Mouse (Mus musculus) left cerebral cortex, postnatal 36 days (tissue): Measurements from ENCODE around the gene Ctcfl. TPM values are rescaled to one million over a fixed set of nuclear protein-coding genes. Genes with fewer than 3 reads are reported as not detected.

ENCODE experiments used
- DNase-seq, 2 experiments: peaks; one replicate each; pipeline ENCODE4 v3.0.0; 2021 to 2022; ENCODE audit warnings: low spot score in 2 of 2, mixed read lengths in 1 of 2
- intact Hi-C: fragments of 180-260 bp; cut with DNase I; formaldehyde crosslinking; loops from one replicate; pipeline ENCODE4 v1.15.1; 2025
- total RNA-seq, 2 experiments: library from RNA; stranded (reverse); gene quantifications; 2 replicates each; pipeline ENCODE4 v1.2.3; 2021

Ctcfl gene
- total RNA-seq, 2 experiments from 2014 or later = 0.11 TPM; not detected in 1

DNA sequence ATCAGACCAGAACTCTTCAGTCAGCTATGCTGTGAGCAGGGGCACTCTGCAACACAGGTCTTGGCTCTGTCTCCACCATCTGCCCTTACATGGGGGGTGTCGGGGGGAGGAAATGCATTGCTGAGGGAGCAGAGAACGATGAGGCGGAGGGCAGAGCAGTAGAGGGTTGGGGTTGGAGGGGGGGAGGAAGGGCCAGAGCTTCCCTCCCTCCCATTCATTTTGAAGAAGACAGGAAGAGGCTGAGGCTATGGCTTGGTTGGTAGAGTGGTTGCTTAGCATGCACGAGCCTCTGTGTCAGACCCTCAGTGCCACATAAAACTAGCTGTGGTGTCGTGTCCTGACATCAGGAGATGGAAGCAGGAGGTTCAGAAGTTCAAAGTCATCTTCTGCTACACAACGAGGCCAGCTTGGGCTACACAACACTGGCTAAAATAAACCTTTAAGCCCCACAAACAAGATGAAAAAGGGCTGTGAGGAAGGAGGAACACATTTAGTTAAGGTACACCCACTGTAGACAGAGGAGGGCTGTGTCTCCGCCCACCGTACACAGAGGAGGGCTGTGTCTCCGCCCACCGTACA lies 62.9 kb downstream of the Ctcfl start:
- no peak for DNase-seq
- intact Hi-C loops = no loop called here

DNA sequence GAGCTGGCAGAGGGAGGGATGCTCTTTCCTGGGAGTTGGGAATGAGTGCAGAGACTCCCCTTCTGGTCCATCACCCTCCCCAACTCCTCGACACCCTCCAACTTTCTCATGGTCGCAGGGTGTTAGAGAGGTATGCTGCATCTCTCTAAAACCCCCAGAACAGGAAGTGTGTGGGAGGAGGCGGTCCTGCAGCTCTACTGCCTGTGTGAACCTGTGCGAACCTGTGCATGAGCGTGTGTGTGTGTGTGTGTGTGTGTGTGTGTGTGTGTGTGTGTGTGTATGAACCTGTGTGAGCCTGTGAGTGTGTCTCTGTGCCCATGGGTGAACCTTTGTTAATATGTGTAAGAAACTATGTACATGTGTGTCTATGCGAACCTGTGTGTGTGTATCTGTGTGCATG lies 65.5 kb downstream of the Ctcfl start:
- no peak for DNase-seq
- intact Hi-C loops = no loop called here

DNA sequence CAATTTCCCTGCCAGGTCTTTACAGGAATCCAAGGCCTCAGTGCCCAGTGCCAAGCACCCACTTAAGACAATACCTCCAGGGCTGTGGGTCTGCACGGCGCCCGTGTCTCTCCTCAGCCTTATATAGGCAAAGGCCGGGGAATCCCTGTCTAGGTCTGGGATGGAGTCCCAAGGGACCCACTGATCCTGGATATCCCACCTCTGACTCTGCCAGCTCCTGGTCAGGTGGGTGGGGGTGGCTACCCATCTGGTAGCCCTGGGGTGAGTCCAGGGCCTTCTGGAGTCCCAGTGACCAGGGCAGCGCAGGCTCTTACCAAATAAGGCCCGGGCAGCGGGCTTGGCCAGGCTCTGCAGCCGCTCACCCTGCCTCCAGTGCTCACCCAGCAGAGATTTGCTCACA lies 66.4 kb downstream of the Ctcfl start:
- intact Hi-C loops = no loop called here
- DNase-seq = no peak

DNA sequence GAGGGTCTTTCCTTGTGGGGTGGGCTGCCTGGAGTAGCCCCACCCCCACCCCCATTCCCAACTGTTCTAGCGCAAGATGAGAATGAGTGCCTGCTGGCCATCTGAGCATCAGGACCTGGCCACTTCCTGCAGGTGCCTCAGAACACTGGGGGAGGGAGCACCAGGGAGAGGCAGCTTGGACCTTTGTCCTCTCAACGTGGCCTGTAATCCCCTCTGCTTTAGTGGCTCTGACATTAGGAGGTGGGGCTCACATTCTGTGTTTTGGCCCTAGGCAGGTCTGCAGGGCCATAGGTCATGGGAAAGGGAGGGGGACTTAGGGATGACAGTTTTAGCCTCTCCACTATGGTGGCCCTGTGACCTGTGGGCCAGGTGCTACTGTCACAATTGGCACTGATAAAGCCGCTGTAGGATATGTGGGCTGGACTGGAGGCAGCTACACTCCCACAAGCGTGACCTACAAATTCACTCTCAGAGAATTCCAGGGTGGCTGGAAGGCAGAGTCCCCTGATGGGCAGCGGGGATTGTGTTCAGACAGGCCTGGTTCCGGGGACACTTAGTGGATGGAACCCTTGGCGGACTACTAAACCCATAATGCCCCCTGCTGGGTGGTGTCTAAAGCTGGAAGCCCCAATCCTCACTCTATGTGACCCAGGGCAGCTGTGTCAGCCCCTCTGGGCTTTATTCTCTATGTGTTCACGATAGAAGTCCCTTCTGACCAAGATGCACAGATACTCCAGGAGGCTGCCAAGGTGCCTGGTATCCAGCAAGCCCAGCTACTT lies 68.5 kb downstream of the Ctcfl start:
- DNase-seq = no peak
- intact Hi-C loops = no loop called here

DNA sequence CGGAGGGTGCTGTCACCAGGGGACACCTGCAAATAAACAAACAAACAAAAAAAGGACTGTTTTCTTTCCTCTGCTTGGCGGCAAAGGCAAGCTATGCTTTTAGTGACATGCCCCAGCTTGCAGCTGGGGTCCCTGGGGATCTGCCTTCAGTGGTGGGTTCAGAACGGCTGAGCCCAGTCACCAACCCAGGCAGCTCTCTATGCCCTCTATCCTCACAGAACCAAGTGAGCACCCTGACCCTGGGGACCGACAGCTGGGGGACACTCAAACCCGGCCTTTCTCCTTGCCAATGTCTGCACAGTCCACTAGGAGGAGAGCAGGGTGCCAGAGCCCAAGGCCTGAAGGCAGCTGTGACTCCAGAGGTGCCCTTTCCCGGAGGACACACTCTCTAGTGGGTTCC lies 69.5 kb downstream of the Ctcfl start:
- DNase-seq = no peak
- intact Hi-C loops = no loop called here

DNA sequence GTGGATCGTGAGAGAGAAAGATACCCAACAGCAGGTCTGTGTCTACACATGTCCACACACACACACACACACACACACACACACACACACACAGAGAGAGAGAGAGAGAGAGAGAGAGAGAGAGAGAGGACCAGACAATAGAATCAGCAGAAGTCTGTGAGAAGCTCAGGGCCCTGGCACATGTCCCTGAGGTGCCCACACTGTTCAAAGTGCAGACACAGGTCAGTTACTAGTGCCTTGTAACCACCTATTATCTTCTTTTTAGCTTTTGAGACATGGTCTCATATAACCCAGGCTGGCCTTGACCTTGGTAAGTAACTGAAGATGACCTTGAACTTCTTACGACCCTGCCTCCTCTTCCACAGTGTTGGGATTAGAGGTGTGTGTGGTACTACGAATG lies 70.1 kb downstream of the Ctcfl start:
- DNase-seq = no peak
- intact Hi-C loops = no loop called here

DNA sequence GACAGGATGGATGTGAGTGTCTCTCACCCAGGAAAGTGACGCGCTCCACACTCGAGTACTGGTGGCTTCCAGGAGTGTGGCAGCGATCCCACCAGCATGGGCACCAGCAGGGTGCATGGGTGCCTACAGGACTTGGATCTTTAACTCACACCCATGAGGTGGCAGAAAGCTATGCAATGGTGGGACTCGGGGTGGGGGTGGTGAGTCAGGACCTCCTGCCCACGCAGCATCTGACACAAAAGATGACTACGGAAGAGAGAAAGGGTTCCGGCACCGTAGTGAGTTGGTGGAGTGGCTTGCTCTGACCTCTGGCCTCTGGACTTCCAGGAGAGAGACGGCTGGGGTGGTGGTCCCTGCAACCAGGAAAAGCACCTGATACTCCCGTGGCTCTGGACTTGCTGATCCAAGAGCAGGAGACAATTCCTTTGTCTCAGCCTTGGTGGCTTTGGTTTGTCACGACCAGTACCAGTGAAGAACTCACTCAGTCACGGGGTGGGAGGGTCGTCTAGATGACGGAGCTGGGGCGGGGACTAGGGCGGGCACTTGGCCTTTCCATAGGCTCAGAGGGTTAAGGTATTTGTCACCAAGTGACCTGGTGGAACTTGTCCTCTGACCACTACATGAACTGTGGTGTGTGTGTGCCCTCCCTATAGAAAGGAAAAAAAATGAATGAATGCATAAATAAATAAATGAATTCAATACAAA lies 71.1 kb downstream of the Ctcfl start:
- no peak for DNase-seq
- intact Hi-C loops = no loop called here

DNA sequence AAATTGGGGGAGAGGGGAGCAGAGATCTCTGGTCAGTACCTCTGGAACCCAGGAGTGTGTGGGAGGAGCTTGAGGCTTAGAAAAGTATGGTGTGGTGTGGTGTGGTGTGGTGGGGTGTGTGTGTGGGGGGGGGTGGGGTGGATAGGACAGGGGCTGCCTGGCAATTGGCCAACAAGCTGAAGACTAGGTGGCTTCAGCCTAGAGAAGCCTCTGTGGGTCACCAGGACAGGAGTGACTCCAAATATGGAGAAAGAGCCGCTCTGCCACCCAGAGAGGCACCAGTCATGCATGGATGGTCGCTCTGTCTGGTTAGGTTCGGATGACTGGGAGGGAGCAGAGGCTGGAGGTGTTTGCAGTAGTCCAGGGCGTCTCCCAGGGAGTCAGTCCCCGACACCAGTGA lies 71.9 kb downstream of the Ctcfl start:
- DNase-seq = no peak
- intact Hi-C loops = no loop called here

DNA sequence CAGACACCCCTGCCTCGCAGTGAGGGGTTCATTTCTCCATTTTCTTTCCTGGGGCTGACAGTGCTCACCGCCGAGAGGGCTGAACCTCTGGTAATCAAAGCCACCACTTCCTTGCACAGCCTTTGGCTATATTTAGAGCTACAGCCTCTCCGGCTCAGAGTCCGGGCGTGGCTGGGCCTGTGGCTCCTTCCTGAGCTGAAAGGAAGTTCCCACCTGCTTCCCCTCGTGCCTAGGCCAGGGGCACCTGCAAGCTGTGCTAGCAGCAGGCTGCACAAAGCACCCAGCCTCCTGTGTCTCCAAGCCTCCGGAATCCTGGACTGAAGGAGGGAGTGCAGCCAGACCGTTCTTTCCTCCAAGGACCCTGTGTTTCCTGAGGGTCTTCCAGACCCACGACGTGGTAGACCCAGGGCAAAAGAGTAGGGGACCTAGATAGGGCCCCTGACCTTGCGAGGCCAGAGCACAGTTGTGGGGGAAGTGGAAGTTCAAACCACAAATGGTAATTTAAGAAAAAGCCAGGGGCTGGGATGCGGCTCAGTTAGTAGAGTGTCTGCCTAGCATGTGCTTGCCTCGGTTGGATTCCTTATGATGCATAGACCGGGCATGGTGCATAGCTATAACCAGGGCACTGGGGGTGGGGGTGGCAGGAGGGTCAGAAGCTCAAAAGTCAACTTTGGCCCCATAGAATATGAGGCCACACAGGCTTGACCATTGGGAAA lies 72.6 kb downstream of the Ctcfl start:
- DNase-seq = no peak
- intact Hi-C loops = no loop called here

DNA sequence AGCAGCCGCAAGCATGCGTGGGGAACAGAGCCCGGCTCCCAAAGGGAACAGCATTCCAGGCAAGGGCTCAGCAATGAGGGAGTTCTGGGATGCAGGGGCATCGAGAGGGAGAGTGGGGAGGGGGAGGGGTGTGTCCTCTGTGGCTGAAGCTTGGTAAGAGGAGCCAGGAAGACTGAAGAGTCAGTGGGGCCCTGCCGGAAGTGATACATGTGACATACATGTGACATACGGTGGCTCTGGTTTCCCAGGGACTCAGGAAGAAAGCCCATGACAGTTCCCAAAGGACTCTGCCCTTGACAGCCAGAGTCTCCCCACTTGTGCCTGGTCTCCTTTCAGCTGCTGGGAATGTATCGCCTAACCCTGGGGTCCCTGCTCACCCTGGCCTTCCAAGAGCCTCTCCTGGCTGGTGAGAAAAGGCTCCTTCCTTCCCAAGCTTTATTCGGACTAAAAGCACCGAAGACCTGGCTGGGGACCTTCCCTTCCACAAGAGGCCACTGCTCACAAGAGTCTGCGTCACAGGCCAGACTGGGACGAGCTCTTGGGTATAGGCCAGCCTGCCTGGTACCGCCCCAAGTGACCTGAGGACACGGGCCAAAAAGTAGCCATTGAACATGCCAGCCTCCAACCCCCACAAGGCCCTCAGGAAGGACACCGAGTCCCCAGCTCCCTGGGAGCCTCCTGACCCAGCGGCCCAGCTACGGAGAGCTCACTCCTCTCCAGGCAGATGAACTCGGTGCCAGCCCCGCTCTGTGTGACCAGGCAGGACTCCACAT lies 74.9 kb downstream of the Ctcfl start:
- intact Hi-C loops = no loop called here
- no peak for DNase-seq

Other genes starting within 250 kb of the Ctcfl start
- 10 to 100 TPM in 1 of 2 experiments, 1 to 10 TPM in 1; 9.4 to 12.7 TPM for gene Bmp7, start 179.2 kb downstream of the Ctcfl start, total RNA-seq
- gene Spo11, start 141.8 kb downstream of the Ctcfl start, total RNA-seq = under 1 TPM; 0.17 to 0.70 TPM
- 10 to 100 TPM; 57.9 to 58.8 TPM for gene Rae1, start 119.4 kb downstream of the Ctcfl start, total RNA-seq
- gene Rbm38, start 99.0 kb downstream of the Ctcfl start, total RNA-seq = 1 to 10 TPM; 3.0 to 3.6 TPM
- not detected for gene Pck1, start 33.5 kb upstream of the Ctcfl start, total RNA-seq
- gene Zbp1, start 99.4 kb upstream of the Ctcfl start, total RNA-seq = not detected
- 10 to 100 TPM; 38.2 to 50.7 TPM for gene Pmepa1, start 157.0 kb upstream of the Ctcfl start, total RNA-seq